Mouse (Mus musculus): ENCODE measurements around the gene Vps13d.

- TF ChIP-seq CTCF (IDR thresholded peaks at IDR 0.05; ENCODE audit: low read depth) (no peak), EP300 (IDR thresholded peaks at IDR 0.05; ENCODE audit: low read depth) (no peak)
These were observed 253.9 kb downstream of the Vps13d start for GRCm38 (mm10) chr4:144940796-144941462.
